Mouse (Mus musculus) gastrocnemius, adult 18-20 months (tissue): ENCODE results near the gene Rgs3. TPM values are rescaled to one million over a fixed set of nuclear protein-coding genes. Genes with fewer than 3 reads are reported as not detected.

Experiments used
- DNase-seq: peaks from one replicate; pipeline ENCODE4 v3.0.0; 2021; ENCODE audit warnings: low spot score
- total RNA-seq, 2 experiments: library from RNA; stranded (reverse); gene quantifications; 2 replicates each; pipeline ENCODE4 v1.2.3; 2021

Gene Rgs3
- total RNA-seq, 2 experiments from 2014 or later, result 7.4 to 9.3 TPM

- no peak for DNase-seq
Observed at GRCm38 (mm10) chr4:62604094-62604493, 44.4 kb downstream of the Rgs3 start.

GRCm38 (mm10) chr4:62605856-62606541, 46.4 kb downstream of the Rgs3 start:
- DNase-seq, result no peak

- DNase-seq, result no peak
Observed at GRCm38 (mm10) chr4:62606542-62606882, 46.9 kb downstream of the Rgs3 start.

DNA sequence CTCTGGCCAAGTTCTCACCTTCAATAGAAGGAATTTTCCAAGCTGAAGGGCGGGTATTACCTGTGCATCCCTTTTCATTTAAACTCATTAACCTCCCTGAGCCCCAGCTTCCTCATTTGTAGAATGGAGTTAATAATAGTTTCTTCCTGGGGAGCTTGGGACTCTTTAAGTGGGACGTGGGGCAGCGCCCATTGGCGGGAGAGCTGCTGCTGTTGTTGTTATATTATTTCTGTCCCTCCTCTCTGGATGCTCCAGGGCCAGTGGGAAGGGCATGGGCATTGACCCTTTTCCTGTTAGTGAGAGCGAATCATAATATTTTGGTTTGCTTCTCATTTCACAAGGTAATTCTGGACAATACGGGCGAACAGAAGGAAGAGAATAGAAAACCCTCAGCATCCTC, 47.3 kb downstream of the Rgs3 start:
- DNase-seq, result no peak

DNA sequence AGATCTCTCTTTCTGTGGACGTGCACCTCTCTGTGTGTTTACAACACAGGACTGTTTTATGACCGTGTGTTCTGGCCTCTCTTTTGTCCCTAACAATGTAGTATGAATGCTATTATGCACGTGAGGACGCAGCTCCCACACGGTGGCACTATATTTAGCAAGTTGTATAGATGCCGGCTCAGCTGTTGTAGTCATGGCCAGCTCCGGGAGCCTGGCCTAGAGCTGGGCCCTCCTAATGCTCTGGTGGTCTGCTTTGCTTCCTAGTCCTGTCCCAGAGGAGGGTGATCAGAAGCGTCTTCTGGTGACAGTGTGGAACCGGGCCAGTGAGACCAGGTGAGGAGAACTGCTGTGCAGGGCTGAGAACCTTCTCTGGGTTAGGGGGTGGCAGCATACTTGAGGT, 47.7 kb downstream of the Rgs3 start:
- DNase-seq, result no peak

DNA sequence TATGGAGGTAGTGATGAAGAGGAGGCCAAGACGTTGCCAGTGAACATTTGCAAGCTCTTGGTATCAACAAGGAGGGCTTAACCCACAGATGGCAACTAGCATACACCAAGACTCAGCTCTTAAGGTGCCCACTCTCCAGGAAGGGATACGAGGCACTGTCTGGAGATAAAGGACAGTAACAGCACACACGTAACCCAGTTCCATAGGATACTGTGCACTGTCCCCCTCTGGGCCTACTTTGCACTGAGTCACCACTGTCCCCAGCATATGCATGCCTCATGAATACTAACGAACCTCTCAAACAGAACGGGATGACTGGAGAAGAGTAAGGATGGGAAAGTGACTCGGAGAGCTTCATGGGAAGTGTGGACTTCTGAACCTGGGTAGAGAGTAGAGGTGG, 48.2 kb downstream of the Rgs3 start:
- no peak for DNase-seq

DNA sequence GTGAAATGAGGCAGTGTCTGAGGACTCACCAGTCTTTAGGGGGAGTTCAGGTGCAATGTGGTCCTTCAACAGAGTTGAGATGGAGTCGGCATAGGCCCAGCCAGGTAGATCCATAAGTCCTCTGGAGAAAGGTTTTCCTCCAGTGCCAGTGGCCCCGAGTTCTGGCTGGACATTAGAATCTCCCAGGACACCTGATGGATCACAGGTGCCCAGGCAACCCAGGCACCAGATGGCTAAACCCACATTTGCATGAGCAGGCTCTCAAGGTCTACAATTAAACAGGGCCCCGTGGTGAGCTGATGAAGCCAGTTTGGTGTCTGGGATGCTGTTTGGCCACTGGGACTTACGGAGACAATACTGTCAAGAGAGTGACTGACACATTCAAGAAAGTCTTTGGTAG, 49.7 kb downstream of the Rgs3 start:
- no peak for DNase-seq

- DNase-seq, result no peak
Observed at GRCm38 (mm10) chr4:62610142-62610675, 50.6 kb downstream of the Rgs3 start.

DNA sequence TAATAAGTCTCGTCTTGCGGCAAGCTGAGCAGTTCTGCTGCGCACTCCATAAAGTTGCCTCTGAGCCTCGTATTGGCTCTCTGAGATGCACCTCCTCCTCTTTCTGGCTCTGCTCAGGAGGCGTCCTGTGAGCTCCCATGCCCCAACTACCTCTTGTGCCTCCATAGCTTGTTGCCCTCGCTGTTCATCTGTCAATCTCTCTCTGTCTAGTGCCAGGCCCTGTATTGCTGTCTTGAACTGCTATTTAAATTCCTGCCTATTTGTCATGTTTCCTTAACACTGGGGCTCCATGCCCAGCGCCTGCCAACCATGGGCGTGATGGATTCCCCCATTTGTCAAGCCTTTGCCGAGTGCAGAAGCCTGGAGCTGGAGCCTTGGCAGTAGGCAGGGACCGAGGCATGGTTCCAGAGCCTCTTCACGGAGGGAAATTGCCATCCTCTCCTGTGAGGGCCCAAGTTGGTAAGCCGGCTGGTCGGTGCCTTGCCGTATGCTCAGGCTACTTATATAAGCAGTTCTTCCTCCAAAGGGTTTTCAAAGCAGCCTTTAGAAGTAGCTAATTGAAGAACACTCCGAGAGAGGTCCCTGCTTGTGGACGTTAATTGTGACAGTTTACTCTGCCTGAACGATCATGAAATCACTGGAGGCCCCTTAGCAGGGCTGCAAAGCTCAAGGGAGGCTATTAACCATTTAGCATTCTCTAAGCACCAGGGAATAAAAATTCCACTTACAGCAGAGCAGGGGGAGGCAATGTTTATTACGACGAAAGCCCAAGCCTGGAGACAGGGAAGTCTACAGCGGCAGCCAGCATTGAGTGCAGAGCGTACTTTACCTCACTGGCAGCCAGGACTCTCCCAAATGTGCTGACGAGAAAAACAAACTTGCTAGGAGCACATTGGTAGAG, 53.2 kb downstream of the Rgs3 start:
- no peak for DNase-seq

- no peak for DNase-seq
Observed at GRCm38 (mm10) chr4:62613646-62614365, 54.2 kb downstream of the Rgs3 start.

GRCm38 (mm10) chr4:62617856-62618440, 58.3 kb downstream of the Rgs3 start:
- no peak for DNase-seq

DNA sequence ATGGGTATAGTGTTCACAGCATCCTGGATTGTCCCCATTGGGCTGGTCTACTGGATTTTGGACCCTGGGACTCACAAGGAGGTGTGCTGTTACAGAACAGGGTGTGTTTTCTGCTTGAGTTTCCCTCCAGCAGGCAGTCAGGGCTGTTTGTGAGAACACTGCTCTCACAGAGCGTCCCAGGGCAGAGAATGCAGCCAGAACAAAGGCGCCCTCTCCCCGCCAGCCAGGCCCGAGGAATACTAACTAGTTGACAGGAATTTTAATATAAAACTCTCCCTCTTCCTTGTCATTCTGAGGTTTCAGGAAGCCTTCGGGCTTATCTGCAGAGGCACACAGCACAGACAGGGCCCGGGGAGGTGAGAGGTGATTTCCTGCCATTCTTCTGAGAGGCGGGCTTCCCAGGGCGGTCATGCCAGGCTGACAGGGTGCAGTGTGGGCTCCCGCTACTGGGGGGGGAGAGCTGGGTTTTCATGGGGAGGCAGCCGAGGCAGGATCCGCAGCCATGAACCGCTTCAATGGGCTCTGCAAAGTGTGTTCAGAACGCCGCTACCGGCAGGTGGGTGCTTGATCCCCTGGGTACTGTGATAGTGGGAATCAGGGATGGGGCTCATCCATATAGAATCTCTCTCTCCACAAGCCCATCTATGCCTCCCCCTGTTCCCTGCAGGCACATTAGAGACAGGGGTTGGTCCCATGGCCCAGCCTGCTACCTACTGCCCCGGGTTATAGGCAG, 59.8 kb downstream of the Rgs3 start:
- DNase-seq, result no peak

DNA sequence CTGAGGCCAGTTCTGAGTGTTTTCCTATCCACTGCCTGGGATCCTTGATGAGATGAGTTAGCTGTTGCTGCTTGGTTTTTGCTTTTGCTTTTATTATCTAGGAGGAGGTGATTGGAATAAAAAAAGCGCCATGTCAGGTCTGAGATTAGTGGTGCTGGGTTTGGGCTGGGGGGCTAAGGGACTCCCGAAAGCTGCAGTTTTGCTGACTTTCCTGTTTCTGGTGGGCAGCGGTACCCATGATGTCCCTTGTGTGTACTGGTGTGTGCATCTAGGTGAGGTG, 60.3 kb downstream of the Rgs3 start:
- DNase-seq, result no peak

- no peak for DNase-seq
Observed at GRCm38 (mm10) chr4:62621151-62621550, 61.5 kb downstream of the Rgs3 start.

GRCm38 (mm10) chr4:62621880-62622675, 62.4 kb downstream of the Rgs3 start:
- no peak for DNase-seq

- DNase-seq, result no peak
Observed at GRCm38 (mm10) chr4:62623251-62624015, 63.8 kb downstream of the Rgs3 start.

- DNase-seq, result peak; percentile 74
Observed at GRCm38 (mm10) chr4:62624679-62625450, 65.2 kb downstream of the Rgs3 start.

DNA sequence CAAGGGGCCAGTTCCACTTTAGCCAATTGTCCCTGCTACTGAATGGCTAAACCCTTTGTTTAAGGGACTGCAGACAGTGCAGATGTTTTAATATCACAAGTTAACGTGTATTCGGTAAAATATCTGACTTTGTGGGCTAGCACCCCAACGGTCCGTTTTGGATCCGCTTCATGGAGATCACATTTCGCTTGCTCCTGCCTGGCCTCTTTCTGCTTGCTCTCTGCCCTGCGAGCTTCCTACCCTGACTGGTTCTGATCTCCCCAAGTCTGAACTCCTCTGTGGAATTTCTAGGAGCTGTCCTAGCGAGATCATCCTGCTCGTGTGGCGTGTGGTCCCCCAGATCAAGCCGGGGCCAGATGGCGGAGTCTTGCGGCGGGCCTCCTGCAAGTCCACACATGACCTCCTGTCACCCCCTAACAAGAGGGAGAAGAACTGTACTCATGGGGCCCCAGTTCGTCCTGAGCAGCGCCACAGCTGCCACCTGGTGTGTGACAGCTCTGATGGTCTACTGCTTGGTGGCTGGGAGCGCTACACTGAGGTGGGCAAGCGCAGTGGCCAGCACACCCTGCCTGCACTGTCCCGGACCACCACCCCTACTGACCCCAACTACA, 65.9 kb downstream of the Rgs3 start:
- no peak for DNase-seq
